Mouse (Mus musculus) hematopoietic stem cell, adult 5-6 weeks (primary cell): Measurements from ENCODE around the gene Olfr1222. TPM values are rescaled to one million over a fixed set of nuclear protein-coding genes. Genes with fewer than 3 reads are reported as not detected.
"Not testable (repeated sequence)": the region's sequence is repeated elsewhere in the genome, so short reads cannot be mapped to it uniquely, and the experiment has no call there.

ENCODE experiments used
- ATAC-seq, 2 experiments: fragments of 125-278 bp in 1 of 2; replicated peaks in 1 of 2; 2 replicates each; pipeline ENCODE4 v1.8.0; 2016 to 2017; ENCODE audit warnings: inconsistent platforms in 2 of 2, mild to moderate bottlenecking in 2 of 2, moderate number of reproducible peaks in 2 of 2, low read depth in 1 of 2, moderate TSS enrichment in 1 of 2; ENCODE audit not compliant: low FRiP score in 2 of 2, poor library complexity in 2 of 2, severe bottlenecking in 2 of 2, insufficient read depth in 1 of 2, low TSS enrichment in 1 of 2
- total RNA-seq: library from RNA; stranded (forward); fragments of 172-1452, 232-1000 nt; gene quantifications from 2 replicates; pipeline ENCODE4 v1.2.3, GENCODE M21; 2017

The Olfr1222 gene
- not detected in 2 replicates for total RNA-seq

GRCm38 (mm10) chr2:89132954-89133353 lies at the start of gene Olfr1222:
Olfr1222 (minus strand) TSS chr2:89133054.
- no peak for ATAC-seq

GRCm38 (mm10) chr2:89174569-89174968 lies 41.7 kb upstream of the Olfr1222 start, which contains the start of gene Olfr1225:
Olfr1225 (minus strand) TSS chr2:89174669.
- no peak for ATAC-seq

- ATAC-seq = not testable (repeated sequence)
Observed at GRCm38 (mm10) chr2:89164711-89165110, 31.9 kb upstream of the Olfr1222 start.

GRCm38 (mm10) chr2:89163991-89164390 lies 31.1 kb upstream of the Olfr1222 start, which contains the start of gene Olfr1224-ps1:
Olfr1224-ps1 (minus strand) TSS chr2:89164091.
- ATAC-seq = not testable (repeated sequence)

GRCm38 (mm10) chr2:89151460-89151859 lies 18.6 kb upstream of the Olfr1222 start, which contains the start of gene Olfr1223:
Olfr1223 (minus strand) TSS chr2:89151560.
- ATAC-seq = no peak

GRCm38 (mm10) chr2:89117183-89117582 lies 15.7 kb downstream of the Olfr1222 start, which contains the start of gene Olfr1221:
Olfr1221 (minus strand) TSS chr2:89117283.
- no peak for ATAC-seq

- ATAC-seq = no peak
Observed at GRCm38 (mm10) chr2:89106735-89107134, 26.1 kb downstream of the Olfr1222 start, which contains the start of gene Olfr1220. Olfr1220 (minus strand) TSS chr2:89106835.

GRCm38 (mm10) chr2:89105651-89106050 lies 27.2 kb downstream of the Olfr1222 start:
- no peak for ATAC-seq

GRCm38 (mm10) chr2:89093848-89094247 lies 39.0 kb downstream of the Olfr1222 start:
- no peak for ATAC-seq

GRCm38 (mm10) chr2:89083413-89083812 lies 49.4 kb downstream of the Olfr1222 start, which contains the start of gene Olfr1219:
Olfr1219 (minus strand) TSS chr2:89083513.
- ATAC-seq = no peak

GRCm38 (mm10) chr2:89081487-89081886 lies 51.4 kb downstream of the Olfr1222 start:
- ATAC-seq = no peak

Other genes with a start within 250 kb of the Olfr1222 start
- gene Olfr1208, start 230.7 kb downstream of the Olfr1222 start, total RNA-seq = not detected in 2 replicates
- gene Olfr1209, start 217.9 kb downstream of the Olfr1222 start, total RNA-seq = not detected in 2 replicates
- gene Olfr1211, start 194.9 kb downstream of the Olfr1222 start, total RNA-seq = not detected in 2 replicates
- not detected in 2 replicates for gene Olfr1212, start 179.1 kb downstream of the Olfr1222 start, total RNA-seq
- not detected in 2 replicates for gene Gm13762, start 152.8 kb downstream of the Olfr1222 start, total RNA-seq
- not detected in 2 replicates for gene Olfr1214, start 140.4 kb downstream of the Olfr1222 start, total RNA-seq
- not detected in 2 replicates for gene Olfr1215, start 126.1 kb downstream of the Olfr1222 start, total RNA-seq
- not detected in 2 replicates for gene Olfr1216, start 114.7 kb downstream of the Olfr1222 start, total RNA-seq
- not detected in 2 replicates for gene Olfr1217, start 101.0 kb downstream of the Olfr1222 start, total RNA-seq
- not detected in 2 replicates for gene Olfr1218, start 71.9 kb downstream of the Olfr1222 start, total RNA-seq
- not detected in 2 replicates for gene Olfr1219, start 49.5 kb downstream of the Olfr1222 start, total RNA-seq
- not detected in 2 replicates for gene Olfr1220, start 26.2 kb downstream of the Olfr1222 start, total RNA-seq
- gene Olfr1221, start 15.8 kb downstream of the Olfr1222 start, total RNA-seq = not detected in 2 replicates
- gene Olfr1223, start 18.5 kb upstream of the Olfr1222 start, total RNA-seq = not detected in 2 replicates
- not detected in 2 replicates for gene Olfr1224-ps1, start 31.0 kb upstream of the Olfr1222 start, total RNA-seq
- not detected in 2 replicates for gene Olfr1225, start 41.6 kb upstream of the Olfr1222 start, total RNA-seq
- not detected in 2 replicates for gene Olfr1226, start 67.0 kb upstream of the Olfr1222 start, total RNA-seq
- gene Olfr1228, start 121.0 kb upstream of the Olfr1222 start, total RNA-seq = not detected in 2 replicates
- not detected in 2 replicates for gene Olfr1229, start 155.0 kb upstream of the Olfr1222 start, total RNA-seq
- not detected in 2 replicates for gene Olfr1230, start 164.2 kb upstream of the Olfr1222 start, total RNA-seq
- not detected in 2 replicates for gene Olfr1231, start 174.0 kb upstream of the Olfr1222 start, total RNA-seq
- gene Olfr1232, start 196.6 kb upstream of the Olfr1222 start, total RNA-seq = not detected in 2 replicates
- not detected in 2 replicates for gene Olfr1233, start 209.3 kb upstream of the Olfr1222 start, total RNA-seq
- gene Olfr1234, start 231.8 kb upstream of the Olfr1222 start, total RNA-seq = not detected in 2 replicates